9 mouse cellular contexts compared by ENCODE assay signal in genomic region chr1:172220414-172220813, GRCm38 (mm10). TPM values are rescaled to one million over a fixed set of nuclear protein-coding genes. Genes with fewer than 3 reads are reported as not detected.
DNase-seq lines count a peak whose midpoint lies in the region; ATAC-seq lines count a peak whose summit lies in the region.
"Had no signal": no experiment of that assay in that cellular context is flagged by ENCODE, and none has a peak within 500 bp of the region (broad histone marks: within the 10 kb centered on the region; RNA-seq: fewer than 3 reads in every experiment).

No protein-coding gene starts in this region.

- no peaks in the 10 kb centered on the region for H3K9me3 ChIP-seq in forebrain, embryonic 15.5 days
- H3K9me3 ChIP-seq in stomach, embryonic 15.5 days = no peaks in the 10 kb centered on the region

- WGBS in forebrain, embryonic 15.5 days = 19% methylated on average over 10 of the region's 10 CpGs
- WGBS in stomach, embryonic 15.5 days = 33% methylated on average over 10 of the region's 10 CpGs

- peak overlapping the region; percentile 75 for H3K27ac ChIP-seq in forebrain, embryonic 15.5 days (replicated peaks)
- H3K27ac ChIP-seq in stomach, embryonic 15.5 days = peak overlapping the region; percentile 67

- H3K4me2 ChIP-seq in forebrain, embryonic 15.5 days (replicated peaks) = no peak overlapping the region
- H3K4me2 ChIP-seq in stomach, embryonic 15.5 days = no peak overlapping the region

- peak; percentile 29 for DNase-seq in ovary, postnatal 36 days (ENCODE audit: low spot score)
- no peak for DNase-seq in ovary, postnatal 10 days (ENCODE audit: low spot score)
- DNase-seq in heart, postnatal 25 days (ENCODE audit: low spot score) = peak; percentile 77
- peak; percentile 64 to 77 for DNase-seq in kidney, postnatal 4 days
- DNase-seq in frontal cortex, postnatal 25 days (ENCODE audit: low spot score in 2 of 2) = no peak
- no peak for DNase-seq in urinary bladder, postnatal 10 days (ENCODE audit: low spot score)

- no peaks in the 10 kb centered on the region for H3K36me3 ChIP-seq in forebrain, embryonic 15.5 days
- no peaks in the 10 kb centered on the region for H3K36me3 ChIP-seq in stomach, embryonic 15.5 days

- ATAC-seq in forebrain, embryonic 15.5 days (replicated peaks) = peak; percentile 55
- peak; percentile 57; the same call in 1 of the 2 replicates for ATAC-seq in stomach, embryonic 15.5 days (ENCODE audit: insufficient read depth, low FRiP score, low read depth)

- H3K27me3 ChIP-seq in forebrain, embryonic 15.5 days = no peaks in the 10 kb centered on the region
- no peaks in the 10 kb centered on the region for H3K27me3 ChIP-seq in stomach, embryonic 15.5 days (replicated peaks)

- H3K9ac ChIP-seq in forebrain, embryonic 15.5 days (replicated peaks) = no peak overlapping the region
- H3K9ac ChIP-seq in stomach, embryonic 15.5 days = no peak overlapping the region

- intact Hi-C loops in heart, postnatal 25 days (cut with DNase I) = no loop called here

- H3K4me1 ChIP-seq in forebrain, embryonic 15.5 days = peaks cover 54% of the 10 kb centered on the region
- peaks cover 27% of the 10 kb centered on the region for H3K4me1 ChIP-seq in stomach, embryonic 15.5 days

- H3K4me3 ChIP-seq in forebrain, embryonic 15.5 days = no peak overlapping the region
- H3K4me3 ChIP-seq in stomach, embryonic 15.5 days (replicated peaks) = no peak overlapping the region

RNA-seq across cellular contexts. Expression of gene Casq1, which starts 0.7 kb away (rescaled TPM):
- 6.2 and 6.4 TPM in 2 replicates for polyA plus RNA-seq in forebrain, embryonic 15.5 days (2015; fragmentation: Nextera tagmentation; extraction: Ambion mirVana)
- 10 to 100 TPM; 12.6 to 18.0 TPM for total RNA-seq in heart, postnatal 25 days (2021)
- 16.2 and 17.4 TPM in 2 replicates for polyA plus RNA-seq in stomach, embryonic 15.5 days (2015; fragmentation: Nextera tagmentation; extraction: Ambion mirVana)

RNA-seq across cellular contexts. Expression of gene Pea15a, which starts 13.8 kb away (rescaled TPM):
- polyA plus RNA-seq in forebrain, embryonic 15.5 days (2015; fragmentation: Nextera tagmentation; extraction: Ambion mirVana) = 462 and 488 TPM in 2 replicates
- total RNA-seq in heart, postnatal 25 days (2021) = 10 to 100 TPM; 65.8 to 70.5 TPM
- polyA plus RNA-seq in stomach, embryonic 15.5 days (2015; fragmentation: Nextera tagmentation; extraction: Ambion mirVana) = 103 and 108 TPM in 2 replicates

RNA-seq across cellular contexts. Expression of gene Atp1a4, which starts 37.8 kb away (rescaled TPM):
- polyA plus RNA-seq in forebrain, embryonic 15.5 days (2015; fragmentation: Nextera tagmentation; extraction: Ambion mirVana) = 0.09 and 0.10 TPM in 2 replicates
- not detected for total RNA-seq in heart, postnatal 25 days (2021)
- not detected in 2 replicates for polyA plus RNA-seq in stomach, embryonic 15.5 days (2015; fragmentation: Nextera tagmentation; extraction: Ambion mirVana)
- polyA plus RNA-seq: small intestine, adult 2 months had no signal

RNA-seq across cellular contexts. Expression of gene Igsf8, which starts 41.0 kb away (rescaled TPM):
- polyA plus RNA-seq in forebrain, embryonic 15.5 days (2015; fragmentation: Nextera tagmentation; extraction: Ambion mirVana) = 137 and 162 TPM in 2 replicates
- 10 to 100 TPM in 1 of 2 experiments, 1 to 10 TPM in 1; 9.3 to 15.2 TPM for total RNA-seq in heart, postnatal 25 days (2021)
- 44.8 and 45.0 TPM in 2 replicates for polyA plus RNA-seq in stomach, embryonic 15.5 days (2015; fragmentation: Nextera tagmentation; extraction: Ambion mirVana)

Comparison
In these comparisons a context has a peak if more than half of its experiments do, and no peak if none do; other contexts are left out.
1. DNase-seq: peak in ovary, postnatal 36 days (single experiment), heart, postnatal 25 days (single experiment) and kidney, postnatal 4 days (2 of 2); none in ovary, postnatal 10 days (single experiment), frontal cortex, postnatal 25 days (0 of 2) and urinary bladder, postnatal 10 days (single experiment).